Mouse (Mus musculus): ENCODE measurements at regions not wholly inside any gene's neighbourhood (a gene's known extent, or its start where the extent isn't known, plus 50 kb on each side); places are given as distances from the start of the nearest gene placed in this dataset.

DNA sequence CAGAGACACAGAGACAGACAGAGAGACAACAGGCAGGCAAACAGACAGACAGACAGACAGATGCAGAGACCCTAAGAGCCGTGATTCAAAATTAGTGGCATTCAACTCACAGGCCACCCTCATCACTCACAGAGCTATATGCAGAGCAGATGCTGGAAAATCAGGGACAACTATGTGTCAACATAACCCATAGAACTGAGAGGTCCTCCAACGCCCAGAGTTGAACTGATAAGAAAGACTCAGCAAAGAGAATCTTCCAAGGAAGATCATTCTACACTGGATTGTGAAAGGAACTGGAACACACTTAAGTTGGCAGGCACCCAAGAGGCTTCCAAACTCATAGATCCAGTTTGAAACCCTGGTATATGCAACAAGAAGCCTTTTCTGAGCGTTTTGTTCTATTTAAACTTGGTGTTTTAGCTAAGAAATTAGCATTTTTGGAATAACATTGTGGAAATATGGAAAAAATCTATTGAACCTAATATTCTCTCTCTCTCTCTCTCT lies 65.1 kb upstream of the Rad23b start:
- no peak for DNase-seq (ENCODE audit: extremely low read depth)
- in situ Hi-C loops (cut with MboI; ENCODE audit: low pct_ligation_motif_present, low pct_unique_long_range_greater_than_20kb, low sequenced_read_pairs): no loop called here
- H3K9me3 ChIP-seq (replicated peaks; ENCODE audit: low read length): no peaks in the 10 kb centered on the region
- no peaks in the 10 kb centered on the region for H3K27me3 ChIP-seq (replicated peaks)
- no peaks in the 10 kb centered on the region for H3K79me2 ChIP-seq (replicated peaks; ENCODE audit: control insufficient read depth, extremely low read depth, insufficient read depth, poor library complexity, severe bottlenecking)
- no peak overlapping the region for H3K4me2 ChIP-seq (ENCODE audit: insufficient read depth, low read depth, poor library complexity, severe bottlenecking)
- H3K9ac ChIP-seq (ENCODE audit: insufficient read depth, low read depth): no peak overlapping the region
- dilution Hi-C loops (cut with MboI; ENCODE audit: extremely low pct_ligation_motif_present, extremely low pct_unique_long_range_greater_than_20kb, low sequenced_read_pairs): no loop called here
- TF ChIP-seq IRF4 (IDR thresholded peaks at IDR 0.05; ENCODE audit: low read depth, low read length): no peak
- TF ChIP-seq MAFK (IDR thresholded peaks at IDR 0.05; ENCODE audit: insufficient replicate concordance, low read length): no peak
- TF ChIP-seq RCOR1 (conservative IDR thresholded peaks at IDR 0.05; ENCODE audit: low read depth, low read length): no peak
- TF ChIP-seq CTCF (conservative IDR thresholded peaks at IDR 0.05 in 1 of 2, IDR thresholded peaks at IDR 0.05 in 1 of 2; ENCODE audit: low read depth in 2 of 2, low read length in 2 of 2): no peak
- no peak for TF ChIP-seq UBTF (IDR thresholded peaks at IDR 0.05; ENCODE audit: low read depth, low read length)
- TF ChIP-seq USF2 (conservative IDR thresholded peaks at IDR 0.05; ENCODE audit: low read depth, low read length): no peak
- TF ChIP-seq ETS1 (conservative IDR thresholded peaks at IDR 0.05; ENCODE audit: low read depth, low read length): no peak
- TF ChIP-seq PAX5 (IDR thresholded peaks at IDR 0.05; ENCODE audit: low read length): no peak
- no peak for TF ChIP-seq EP300 (IDR thresholded peaks at IDR 0.05; ENCODE audit: low read length)
- TF ChIP-seq ZMIZ1 (IDR thresholded peaks at IDR 0.05; ENCODE audit: low read depth, low read length): no peak
- no peak for TF ChIP-seq TBP (conservative IDR thresholded peaks at IDR 0.05; ENCODE audit: low read depth, low read length)
- TF ChIP-seq GABPA (IDR thresholded peaks at IDR 0.05; ENCODE audit: insufficient replicate concordance, low read depth, low read length): no peak
- no peak for TF ChIP-seq MAZ (IDR thresholded peaks at IDR 0.05; ENCODE audit: low read depth, low read length)
- no peak for TF ChIP-seq BHLHE40 (IDR thresholded peaks at IDR 0.05; ENCODE audit: low read depth, low read length)
- H3K4me3 ChIP-seq (replicated peaks in 1 of 3; ENCODE audit: low read depth in 2 of 3, low read length in 2 of 3, poor library complexity in 1 of 3): no peak overlapping the region
- no peaks in the 10 kb centered on the region for H3K4me1 ChIP-seq (ENCODE audit: control insufficient read depth in 1 of 2, insufficient read depth in 2 of 2)
- no peak overlapping the region for H3K27ac ChIP-seq (ENCODE audit: insufficient read depth, low read depth)
- no peaks in the 10 kb centered on the region for H3K36me3 ChIP-seq (replicated peaks in 1 of 2; ENCODE audit: control insufficient read depth in 1 of 2, insufficient read depth in 1 of 2, low read length in 1 of 2)

DNA sequence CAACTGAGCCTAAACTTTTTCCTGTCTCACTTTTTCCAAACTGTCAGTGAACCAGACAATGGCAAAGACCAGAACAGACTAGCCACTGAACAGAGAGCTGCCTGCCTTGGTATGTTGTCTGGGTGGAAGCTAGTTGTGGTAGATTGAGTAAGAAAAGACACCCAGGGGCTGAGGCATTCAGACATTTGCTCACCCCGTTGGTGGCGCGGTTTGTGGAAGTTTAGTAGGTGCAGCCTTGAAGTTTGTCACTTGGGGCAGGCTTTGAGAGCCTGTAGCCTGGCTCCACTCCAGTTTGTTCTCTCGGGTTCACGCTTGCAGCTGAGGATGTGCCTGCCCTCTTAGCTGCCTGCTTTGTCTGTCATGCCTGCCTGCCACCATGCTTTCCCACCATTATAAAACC lies 64.2 kb upstream of the Rad23b start:
- Histone ChIP-seq H3K27me3 (replicated peaks) (no peaks in the 10 kb centered on the region), H3K79me2 (replicated peaks; ENCODE audit: control insufficient read depth, extremely low read depth, insufficient read depth, poor library complexity, severe bottlenecking) (no peaks in the 10 kb centered on the region), H3K4me1 (ENCODE audit: control insufficient read depth in 1 of 2, insufficient read depth in 2 of 2) (no peaks in the 10 kb centered on the region), H3K36me3 (replicated peaks in 1 of 2; ENCODE audit: control insufficient read depth in 1 of 2, insufficient read depth in 1 of 2, low read length in 1 of 2) (no peaks in the 10 kb centered on the region), H3K9ac (ENCODE audit: insufficient read depth, low read depth) (no peak overlapping the region), H3K27ac (ENCODE audit: insufficient read depth, low read depth) (no peak overlapping the region), H3K4me2 (ENCODE audit: insufficient read depth, low read depth, poor library complexity, severe bottlenecking) (no peak overlapping the region), H3K4me3 (replicated peaks in 1 of 3; ENCODE audit: low read depth in 2 of 3, low read length in 2 of 3, poor library complexity in 1 of 3) (no peak overlapping the region), H3K9me3 (replicated peaks; ENCODE audit: low read length) (no peaks in the 10 kb centered on the region)
- no peak for DNase-seq (ENCODE audit: extremely low read depth)
- dilution Hi-C loops (cut with MboI; ENCODE audit: extremely low pct_ligation_motif_present, extremely low pct_unique_long_range_greater_than_20kb, low sequenced_read_pairs): no loop called here
- in situ Hi-C loops (cut with MboI; ENCODE audit: low pct_ligation_motif_present, low pct_unique_long_range_greater_than_20kb, low sequenced_read_pairs): no loop called here
- TF ChIP-seq ZNF384 (IDR thresholded peaks at IDR 0.05; ENCODE audit: low read depth, low read length) (no peak), ZMIZ1 (IDR thresholded peaks at IDR 0.05; ENCODE audit: low read depth, low read length) (no peak), ETS1 (conservative IDR thresholded peaks at IDR 0.05; ENCODE audit: low read depth, low read length) (no peak), USF1 (IDR thresholded peaks at IDR 0.05; ENCODE audit: low read depth, low read length) (no peak), MAZ (IDR thresholded peaks at IDR 0.05; ENCODE audit: low read depth, low read length) (no peak), POLR2AphosphoS2 (IDR thresholded peaks at IDR 0.05; ENCODE audit: low read depth, low read length) (no peak), JUND (conservative IDR thresholded peaks at IDR 0.05; ENCODE audit: low read depth, low read length) (no peak), ZC3H11A (IDR thresholded peaks at IDR 0.05; ENCODE audit: low read depth, low read length) (no peak), KAT2A (IDR thresholded peaks at IDR 0.05; ENCODE audit: insufficient replicate concordance, low read length) (no peak), ELF1 (IDR thresholded peaks at IDR 0.05; ENCODE audit: low read depth, low read length) (no peak)

Data from CH12.LX (cell line).